Mouse (Mus musculus) MEL (cell line): ENCODE measurements around the gene Olfr641.

Source experiments
- CHD2 ChIP-seq: IDR thresholded peaks from 2 replicates; pipeline ENCODE4 v1.6.1; 2011; ENCODE audit warnings: low read length, improper control_type of control experiment
- CTCF ChIP-seq, 3 experiments: IDR thresholded peaks in 2 of 3; conservative IDR thresholded peaks in 1 of 3; 2 replicates each; pipeline ENCODE4 v1.5.1; 2011 to 2012; ENCODE audit warnings: low read length in 3 of 3, low read depth in 2 of 3, mild to moderate bottlenecking in 2 of 3, improper control_type of control experiment in 1 of 3, inconsistent platforms in 1 of 3, mixed read lengths in 1 of 3, moderate library complexity in 1 of 3; ENCODE audit not compliant: control insufficient read depth in 1 of 3, insufficient read depth in 1 of 3, poor library complexity in 1 of 3, severe bottlenecking in 1 of 3
- E2F4 ChIP-seq: IDR thresholded peaks from 2 replicates; pipeline ENCODE4 v1.6.1; 2011; ENCODE audit warnings: low read depth, low read length, improper control_type of control experiment, borderline replicate concordance
- EP300 ChIP-seq, 2 experiments: IDR thresholded peaks; 2 replicates each; pipeline ENCODE4 v1.6.1; 2011; ENCODE audit warnings: improper control_type of control experiment in 2 of 2, low read length in 2 of 2, low read depth in 1 of 2, mild to moderate bottlenecking in 1 of 2
- MAX ChIP-seq: IDR thresholded peaks from 2 replicates; pipeline ENCODE4 v1.6.1; 2011; ENCODE audit warnings: low read length, improper control_type of control experiment
- MAZ ChIP-seq: IDR thresholded peaks from 2 replicates; pipeline ENCODE4 v1.6.1; 2012; ENCODE audit warnings: low read depth, mild to moderate bottlenecking, inconsistent platforms, low read length, improper control_type of control experiment
- MEF2A ChIP-seq: IDR thresholded peaks from 2 replicates; pipeline ENCODE4 v1.6.1; 2014; ENCODE audit warnings: low read depth, mild to moderate bottlenecking, inconsistent platforms, low read length, improper control_type of control experiment; ENCODE audit not compliant: poor library complexity, insufficient replicate concordance, severe bottlenecking; ENCODE audit errors: extremely low read depth
- MYC ChIP-seq: IDR thresholded peaks from 2 replicates; pipeline ENCODE4 v1.6.1; 2011; ENCODE audit warnings: low read depth, mild to moderate bottlenecking, low read length, improper control_type of control experiment, moderate library complexity
- NELFE ChIP-seq: IDR thresholded peaks from 2 replicates; pipeline ENCODE4 v1.6.1; 2011; ENCODE audit warnings: low read depth, low read length, improper control_type of control experiment
- POLR2A ChIP-seq, 2 experiments: IDR thresholded peaks; 2 replicates each; pipeline ENCODE4 v1.6.1; 2011 to 2012; ENCODE audit warnings: low read length in 2 of 2, mild to moderate bottlenecking in 2 of 2, control low read depth in 1 of 2, improper control_type of control experiment in 1 of 2, low read depth in 1 of 2, moderate library complexity in 1 of 2; ENCODE audit not compliant: control insufficient read depth in 1 of 2, insufficient read depth in 1 of 2, poor library complexity in 1 of 2
- RCOR1 ChIP-seq: IDR thresholded peaks from 2 replicates; pipeline ENCODE4 v1.6.1; 2012; ENCODE audit warnings: low read depth, mild to moderate bottlenecking, inconsistent platforms, low read length, improper control_type of control experiment
- TAL1 ChIP-seq: IDR thresholded peaks from 2 replicates; pipeline ENCODE4 v1.6.1; 2012; ENCODE audit warnings: mild to moderate bottlenecking, inconsistent platforms, low read length, moderate library complexity, mixed read lengths
- UBTF ChIP-seq: IDR thresholded peaks from 2 replicates; pipeline ENCODE4 v1.6.1; 2012; ENCODE audit warnings: low read depth, mild to moderate bottlenecking, inconsistent platforms, low read length, improper control_type of control experiment, moderate library complexity, borderline replicate concordance; ENCODE audit not compliant: insufficient read depth
- ZNF384 ChIP-seq: IDR thresholded peaks from 2 replicates; pipeline ENCODE4 v1.6.1; 2012; ENCODE audit warnings: low read depth, mild to moderate bottlenecking, inconsistent platforms, low read length, improper control_type of control experiment

DNA sequence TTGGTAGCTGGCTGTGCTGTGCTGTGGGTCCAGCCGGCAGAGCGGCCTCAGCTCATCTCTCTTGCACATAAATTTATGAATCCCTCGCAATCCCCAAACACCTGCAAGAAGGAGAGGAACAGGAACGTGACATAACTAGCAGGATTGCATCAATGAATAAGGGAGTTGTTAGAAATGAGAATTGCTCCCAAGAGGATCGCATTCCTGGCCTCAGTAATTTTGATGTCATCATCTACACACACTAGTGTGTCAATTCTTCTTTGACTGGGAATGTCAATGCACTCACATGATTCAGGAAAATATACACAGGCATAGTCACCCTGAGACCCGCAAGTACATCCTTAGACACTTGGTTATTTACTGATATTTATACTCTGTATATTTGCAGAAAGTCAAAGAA is 9.8 kb upstream of the Olfr641 start, which contains the start of gene Olfr640:
- TF ChIP-seq CTCF (IDR thresholded peaks at IDR 0.05 in 2 of 3, conservative IDR thresholded peaks at IDR 0.05 in 1 of 3; ENCODE audit: control insufficient read depth in 1 of 3, insufficient read depth in 1 of 3, low read depth in 2 of 3, low read length in 3 of 3, poor library complexity in 1 of 3, severe bottlenecking in 1 of 3) = no peak
- no peak for TF ChIP-seq POLR2A (IDR thresholded peaks at IDR 0.05; ENCODE audit: control insufficient read depth in 1 of 2, insufficient read depth in 1 of 2, low read depth in 1 of 2, low read length in 2 of 2, poor library complexity in 1 of 2)
- TF ChIP-seq CHD2 = no peak
- TF ChIP-seq TAL1 = no peak
- no peak for TF ChIP-seq MAX
- TF ChIP-seq NELFE = no peak
- TF ChIP-seq E2F4 = no peak
- no peak for TF ChIP-seq ZNF384
- TF ChIP-seq UBTF = no peak
- no peak for TF ChIP-seq EP300 (IDR thresholded peaks at IDR 0.05; ENCODE audit: low read depth in 1 of 2, low read length in 2 of 2)
- TF ChIP-seq MEF2A = no peak
- no peak for TF ChIP-seq MAZ
- no peak for TF ChIP-seq RCOR1
- TF ChIP-seq MYC = no peak
